Mouse (Mus musculus): ENCODE measurements around the gene Azin2.

The Azin2 gene

DNA sequence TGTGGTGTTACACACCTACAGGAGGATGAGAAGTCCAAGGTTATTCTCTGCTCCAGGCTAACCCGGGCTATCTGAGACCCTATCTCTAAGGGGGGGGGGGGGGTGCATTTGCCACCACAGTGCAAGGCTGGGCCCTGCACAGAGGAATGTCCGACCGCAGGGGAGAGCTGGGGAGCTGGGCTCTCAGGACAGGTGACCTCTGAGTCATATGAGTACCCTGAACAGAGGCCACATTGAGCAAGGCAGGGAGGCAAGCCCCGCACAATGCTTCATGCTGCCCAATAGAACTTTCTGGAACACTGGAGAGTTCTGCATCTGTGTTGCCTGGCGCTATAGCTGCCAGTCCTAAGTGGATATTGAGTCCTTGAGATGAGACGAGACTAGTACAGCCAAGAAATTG lies 70.1 kb downstream of the Azin2 start:
- no peak for DNase-seq

DNA sequence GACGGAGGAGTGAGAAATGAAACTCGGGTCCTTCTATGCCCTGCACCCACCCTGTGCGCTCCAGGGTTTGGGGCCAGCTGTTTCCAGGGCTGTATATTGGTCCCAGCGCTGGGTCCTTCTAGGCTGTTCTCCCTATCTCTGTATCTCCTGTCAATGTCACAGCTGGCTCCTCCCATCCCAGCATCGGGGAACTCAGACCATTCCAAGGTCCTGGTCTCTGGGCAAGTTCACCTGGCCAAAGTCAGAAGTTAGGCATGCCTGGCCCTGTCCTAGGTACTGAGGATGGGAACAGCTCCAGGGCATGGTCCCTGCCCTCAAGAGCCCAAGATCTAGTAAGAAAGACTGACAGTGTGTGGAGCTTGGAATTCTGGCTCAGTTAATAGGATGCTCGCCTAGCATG lies 70.5 kb downstream of the Azin2 start:
- DNase-seq: no peak

DNA sequence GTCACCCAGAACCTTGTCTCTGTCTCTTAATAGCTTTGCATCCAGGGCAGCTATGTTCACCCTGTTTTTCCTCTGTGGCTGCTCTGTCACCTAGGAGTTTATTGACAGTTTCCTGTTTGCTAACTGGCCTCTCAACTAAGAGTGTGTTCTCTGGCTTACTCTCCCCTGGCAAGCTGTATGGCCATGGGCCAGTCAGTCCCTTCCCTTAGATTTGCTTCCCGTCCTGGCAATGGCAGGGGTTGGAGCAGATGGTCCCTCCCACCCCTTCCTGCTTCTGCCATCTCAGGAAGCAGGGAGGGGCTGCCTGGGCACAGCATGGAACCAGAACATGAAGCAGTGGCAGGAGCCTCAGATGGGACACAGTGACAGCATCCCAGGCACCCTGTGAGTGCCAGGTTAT lies 71.1 kb downstream of the Azin2 start:
- DNase-seq: peak; percentile 93 to 96

DNA sequence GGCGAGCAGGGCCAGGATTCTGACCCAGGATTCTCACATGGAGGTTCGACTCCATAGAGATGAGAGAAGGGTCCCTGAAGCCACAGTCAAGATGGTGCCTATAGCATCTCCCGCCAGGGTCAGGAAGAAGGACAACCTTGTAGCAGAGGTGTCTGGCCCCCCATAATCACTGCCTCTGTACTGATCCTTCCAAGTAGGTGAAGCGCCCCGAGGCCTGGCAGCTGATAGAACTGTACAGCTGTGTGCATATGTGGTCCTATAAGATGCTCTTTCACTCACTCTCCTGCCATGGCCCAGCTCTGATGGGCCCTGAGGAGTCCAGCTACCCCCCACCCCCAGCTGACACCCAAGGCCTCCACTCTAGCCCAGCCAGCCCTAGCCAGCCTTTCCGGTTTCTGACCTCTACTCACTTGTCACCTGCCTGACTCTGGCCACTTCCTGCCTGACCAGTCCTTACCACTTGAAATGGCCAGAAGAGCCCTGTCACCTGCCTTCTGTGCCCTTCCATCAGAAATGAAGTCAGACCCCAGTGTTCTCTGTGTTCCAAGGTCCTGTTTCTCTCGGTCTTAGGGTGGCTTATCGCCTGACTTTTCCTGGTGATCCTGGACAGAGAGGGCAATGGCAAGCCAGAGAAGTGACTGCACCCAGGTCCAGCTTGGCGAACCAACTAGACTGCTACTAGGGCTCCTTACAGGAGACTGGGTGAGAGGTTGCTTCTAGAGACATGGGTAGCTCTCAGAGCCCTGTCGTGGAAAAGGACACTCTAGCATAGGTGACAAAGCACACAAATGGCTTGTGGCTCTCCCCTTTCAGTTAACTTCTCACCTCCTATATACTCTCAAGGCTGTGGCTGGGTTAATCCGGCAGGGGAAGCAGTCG lies 72.3 kb downstream of the Azin2 start:
- DNase-seq: no peak

DNA sequence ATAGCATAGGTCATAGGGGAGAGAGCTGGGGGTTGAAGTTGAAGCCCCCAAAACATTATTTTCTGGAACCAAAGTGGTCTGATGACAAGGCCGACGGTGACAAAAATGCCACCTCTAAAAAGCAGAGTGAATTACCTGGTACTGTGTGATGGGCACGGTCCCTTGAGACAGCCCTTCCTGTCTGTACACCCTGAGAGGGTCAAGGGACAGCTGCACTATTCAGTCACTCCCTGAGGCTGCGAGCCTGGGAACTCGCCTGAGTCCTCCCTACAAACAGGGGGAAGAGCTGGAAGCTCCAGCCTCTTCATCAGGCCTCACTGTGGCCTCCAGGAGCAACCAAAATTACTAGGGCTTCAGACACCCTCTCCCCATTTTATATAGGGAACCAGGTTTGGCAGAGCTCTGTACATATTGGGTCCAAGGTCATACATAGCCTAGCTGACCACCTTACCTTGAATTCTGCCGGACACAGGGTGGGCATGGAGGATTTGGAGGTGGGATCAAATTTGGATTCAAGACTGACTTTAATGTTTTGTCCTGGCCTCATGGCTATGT lies 73.7 kb downstream of the Azin2 start:
- no peak for DNase-seq

DNA sequence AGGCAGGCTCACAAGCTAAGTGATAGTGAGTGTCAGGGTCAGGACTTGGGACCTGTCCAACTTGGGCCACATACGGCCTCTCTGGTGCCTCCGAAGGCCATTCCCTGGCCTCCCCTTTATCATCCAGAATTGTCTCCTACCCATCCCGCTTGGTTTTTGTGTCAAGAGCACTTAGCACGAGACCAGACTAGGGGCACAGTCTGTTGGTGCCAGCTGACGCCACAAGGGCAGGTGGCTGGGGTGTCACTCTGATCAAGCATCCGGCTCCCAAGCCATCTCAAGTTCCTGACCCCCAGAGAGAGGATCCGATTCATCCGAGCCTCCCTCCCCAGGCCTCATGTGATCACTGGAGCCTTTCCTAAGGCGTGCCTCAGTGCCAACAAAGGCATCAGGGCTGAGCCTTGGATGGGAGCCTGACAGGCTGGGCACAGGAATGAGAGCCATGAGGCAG lies 74.6 kb downstream of the Azin2 start:
- peak; percentile 93 to 95 for DNase-seq

DNA sequence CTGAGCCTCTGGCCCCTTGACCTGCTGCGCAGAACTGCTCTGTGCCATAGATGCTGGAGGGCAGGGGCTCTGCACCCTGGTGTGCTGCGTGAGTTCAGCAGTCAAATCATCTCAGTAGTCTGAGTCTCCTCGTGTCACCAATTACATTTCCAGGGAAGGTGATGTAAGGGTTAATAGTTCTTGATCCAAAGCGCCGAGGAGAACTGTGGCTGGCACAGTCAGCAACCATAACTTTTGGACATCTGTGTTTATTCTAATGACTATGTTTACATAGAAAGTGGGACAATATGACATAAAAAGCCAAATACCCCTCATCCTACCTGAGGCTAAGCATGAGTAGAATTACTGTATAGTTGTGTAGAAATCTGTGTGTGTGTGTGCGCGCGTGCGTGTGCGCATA lies 75.2 kb downstream of the Azin2 start:
- DNase-seq: no peak

DNA sequence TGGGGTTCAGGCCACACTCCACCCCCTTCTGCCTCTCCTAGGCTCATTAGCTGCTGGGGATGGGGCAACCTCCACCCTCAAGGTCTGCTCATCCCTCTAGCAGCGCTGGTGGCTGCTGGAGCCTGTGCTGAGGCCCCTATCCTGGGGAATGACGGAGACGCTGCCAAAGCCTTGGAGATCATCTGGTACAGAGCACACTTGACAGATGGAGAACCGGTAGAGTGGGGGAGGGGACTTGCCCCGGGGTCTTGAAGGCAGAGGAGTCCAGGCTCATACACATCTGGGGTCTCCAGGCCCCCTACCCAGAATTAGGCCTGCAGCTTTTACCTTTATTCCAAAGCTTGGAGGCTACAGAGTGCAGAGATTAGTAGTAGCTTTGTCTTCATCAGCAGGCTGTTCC lies 75.7 kb downstream of the Azin2 start:
- peak; percentile 89 to 92 for DNase-seq

DNA sequence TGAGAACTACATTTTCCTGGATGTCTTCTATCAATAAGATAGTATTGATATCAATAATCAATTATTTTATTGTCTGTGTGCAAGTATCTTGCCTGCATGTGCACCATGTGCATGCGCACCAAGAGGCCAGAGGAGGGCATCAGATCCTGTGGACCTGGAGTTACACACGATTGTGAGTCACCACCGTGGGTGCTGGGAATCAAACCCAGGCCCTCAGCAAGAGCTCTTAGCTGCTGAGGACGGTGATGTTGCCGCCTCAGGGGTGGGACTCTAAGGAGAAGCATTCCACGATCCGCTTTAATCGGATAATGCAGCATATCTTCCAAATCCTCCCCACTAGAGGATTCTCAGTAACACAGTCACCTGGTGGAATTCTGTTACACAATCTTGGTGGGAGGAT lies 76.7 kb downstream of the Azin2 start:
- no peak for DNase-seq

DNA sequence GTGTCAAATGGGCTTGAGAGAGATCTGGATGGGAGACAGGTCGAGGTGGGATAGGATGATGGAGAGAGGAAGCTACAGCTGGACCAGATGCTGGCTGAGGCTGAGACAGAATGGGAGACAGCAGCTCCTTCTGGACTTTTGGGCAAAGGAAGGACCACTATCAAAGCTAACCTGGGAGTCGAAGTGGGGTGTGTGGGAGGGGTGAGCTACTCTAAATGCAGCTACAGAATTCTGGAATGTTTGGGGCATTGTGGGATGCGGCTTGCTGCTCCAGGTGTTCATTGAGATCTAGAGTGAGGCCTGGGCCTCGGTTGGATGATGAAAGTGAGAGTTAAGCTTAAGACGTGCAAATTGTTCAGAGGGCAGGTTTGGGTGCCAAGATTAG lies 77.5 kb downstream of the Azin2 start:
- DNase-seq: no peak

DNA sequence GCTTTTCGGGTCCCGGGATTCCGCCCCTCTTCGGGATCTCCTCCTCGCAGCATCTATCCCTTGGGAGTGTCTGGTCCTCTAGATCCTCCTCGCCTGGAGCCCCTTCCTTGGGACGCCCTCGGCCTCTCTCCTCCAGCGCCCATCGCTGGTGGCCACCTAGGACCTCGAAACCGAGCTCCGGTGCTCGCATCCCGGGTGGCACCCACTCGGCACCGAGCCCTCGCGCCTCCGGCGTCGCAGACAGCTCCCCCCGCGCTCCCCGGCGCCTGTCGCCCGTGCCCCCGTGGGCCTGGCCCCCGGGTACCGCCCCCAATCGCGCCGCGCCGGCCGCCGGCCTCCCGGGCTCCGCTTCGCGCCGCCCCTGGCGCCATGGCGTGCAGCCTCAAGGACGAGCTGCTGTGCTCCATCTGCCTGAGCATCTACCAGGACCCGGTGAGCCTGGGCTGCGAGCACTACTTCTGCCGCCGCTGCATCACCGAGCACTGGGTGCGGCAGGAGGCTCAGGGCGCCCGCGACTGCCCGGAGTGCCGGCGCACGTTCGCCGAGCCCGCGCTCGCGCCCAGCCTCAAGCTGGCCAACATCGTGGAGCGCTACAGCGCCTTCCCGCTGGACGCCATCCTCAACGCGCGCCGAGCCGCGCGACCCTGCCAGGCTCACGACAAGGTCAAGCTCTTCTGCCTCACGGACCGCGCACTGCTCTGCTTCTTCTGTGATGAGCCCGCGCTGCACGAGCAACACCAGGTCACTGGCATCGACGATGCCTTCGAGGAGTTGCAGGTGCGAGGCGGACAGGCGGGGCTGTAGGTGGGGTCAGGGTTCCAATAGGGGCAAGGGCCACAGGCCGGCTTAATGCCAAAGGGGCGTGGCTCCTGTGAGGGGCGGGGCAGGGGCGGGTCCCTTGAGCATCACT lies 78.2 kb downstream of the Azin2 start:
- peak; percentile 91 to 93 for DNase-seq

DNA sequence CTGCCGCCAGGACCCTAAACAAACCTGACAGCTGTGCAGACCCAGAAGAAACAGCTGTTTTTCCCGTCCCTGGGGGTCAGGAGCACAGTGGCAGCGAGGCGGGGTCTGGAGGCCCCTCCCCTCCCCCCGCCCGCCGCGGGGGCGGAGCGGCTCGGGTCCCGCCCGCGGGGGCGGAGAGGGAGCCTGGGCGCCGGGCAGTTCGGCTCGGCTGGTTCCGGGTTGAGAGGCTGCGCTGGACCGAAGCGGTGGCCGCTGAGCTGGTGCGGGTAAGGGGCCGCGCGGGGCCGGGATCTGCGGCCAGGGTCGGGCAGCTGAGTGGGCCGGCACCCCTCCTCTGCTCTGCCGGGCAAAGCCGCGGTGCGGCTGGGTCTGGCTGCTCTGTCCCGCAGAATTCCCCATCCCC lies 78.9 kb downstream of the Azin2 start, which contains the start of gene Trim62:
Gene Trim62, plus strand, starts transcription at position 202 of the 403 bp plus-strand sequence.
- peak; percentile 91 to 94 for DNase-seq

All from cerebellum, postnatal 10 days (tissue).